Mouse (Mus musculus): ENCODE results near the gene Ap2s1. TPM values are rescaled to one million over a fixed set of nuclear protein-coding genes. Genes with fewer than 3 reads are reported as not detected.

Ap2s1 gene
- polyA plus RNA-seq, 2 experiments = 271 TPM

DNA sequence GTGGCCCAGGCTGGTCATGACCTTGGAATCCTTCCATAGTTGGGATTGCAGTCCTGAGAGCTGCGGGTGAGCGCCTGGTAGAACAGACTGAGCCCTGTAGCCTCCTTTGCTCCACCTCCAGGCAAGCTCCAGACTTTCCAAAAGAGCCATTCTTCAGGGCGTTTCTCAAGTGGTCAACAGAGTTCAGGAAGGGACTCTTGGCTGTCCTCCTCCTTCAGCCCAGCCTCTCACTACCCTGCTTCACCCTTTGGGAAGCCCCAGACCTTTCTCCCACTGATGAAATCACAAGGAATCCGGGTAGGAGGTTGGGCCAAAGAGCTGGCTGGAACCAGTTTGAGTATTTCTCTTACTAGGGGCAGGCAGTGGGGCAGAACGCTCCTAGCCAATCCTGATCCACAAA, 41.9 kb downstream of the Ap2s1 start:
- no peaks in the 10 kb centered on the region for H3K27me3 ChIP-seq (ENCODE audit: control insufficient read depth, insufficient read depth, low read length)
- ATAC-seq (ENCODE audit: low FRiP score, low read depth) = no peak
- H3K4me3 ChIP-seq (replicated peaks; ENCODE audit: low read length) = no peak overlapping the region
- TF ChIP-seq POLR2A (IDR thresholded peaks at IDR 0.05; ENCODE audit: borderline replicate concordance, extremely low read depth, insufficient read depth, insufficient read length) = no peak
- H3K27ac ChIP-seq (replicated peaks; ENCODE audit: low read depth, low read length) = no peak overlapping the region
- H3K9me3 ChIP-seq (ENCODE audit: control insufficient read depth, low read length) = no peaks in the 10 kb centered on the region
- no peak for DNase-seq (ENCODE audit: low spot score)
- H3K4me1 ChIP-seq (ENCODE audit: control insufficient read depth, insufficient read depth, low read length) = peaks cover 24% of the 10 kb centered on the region
- no peaks in the 10 kb centered on the region for H3K36me3 ChIP-seq (ENCODE audit: control insufficient read depth, insufficient read depth, low read length)
- H3K4me2 ChIP-seq (replicated peaks; ENCODE audit: low read depth, low read length, severe bottlenecking) = no peak overlapping the region
- H3K9ac ChIP-seq (ENCODE audit: low read depth, low read length, severe bottlenecking) = no peak overlapping the region
- WGBS = 74% methylated on average over 5 of the region's 5 CpGs

- ATAC-seq (ENCODE audit: low FRiP score, low read depth) (peak; percentile 86), DNase-seq (ENCODE audit: low spot score) (peak; percentile 90)
- Histone ChIP-seq H3K4me1 (ENCODE audit: control insufficient read depth, insufficient read depth, low read length) (peaks cover 24% of the 10 kb centered on the region), H3K4me2 (replicated peaks; ENCODE audit: low read depth, low read length, severe bottlenecking) (peak within 1 kb of the TSS; percentile 98), H3K9ac (ENCODE audit: low read depth, low read length, severe bottlenecking) (peak within 1 kb of the TSS; percentile 67), H3K27ac (replicated peaks; ENCODE audit: low read depth, low read length) (no peak within 1 kb of the TSS), H3K4me3 (replicated peaks; ENCODE audit: low read length) (peak within 1 kb of the TSS; percentile 63), H3K27me3 (ENCODE audit: control insufficient read depth, insufficient read depth, low read length) (no peaks in the 10 kb centered on the region), H3K36me3 (ENCODE audit: control insufficient read depth, insufficient read depth, low read length) (no peaks in the 10 kb centered on the region), H3K9me3 (ENCODE audit: control insufficient read depth, low read length) (no peaks in the 10 kb centered on the region)
- WGBS = 3% methylated on average over 34 of the region's 34 CpGs
- peak; percentile 66; the same call in 1 of the 2 replicates for TF ChIP-seq POLR2A (IDR thresholded peaks at IDR 0.05; ENCODE audit: borderline replicate concordance, extremely low read depth, insufficient read depth, insufficient read length)
These were observed 42.8 kb downstream of the Ap2s1 start, which contains the start of gene Slc1a5 for GRCm38 (mm10) chr7:16780825-16781554. Gene Slc1a5, plus strand, starts transcription at chr7:16781340.

GRCm38 (mm10) chr7:16781555-16781815, 43.3 kb downstream of the Ap2s1 start:
- no peaks in the 10 kb centered on the region for H3K9me3 ChIP-seq (ENCODE audit: control insufficient read depth, low read length)
- TF ChIP-seq POLR2A (IDR thresholded peaks at IDR 0.05; ENCODE audit: borderline replicate concordance, extremely low read depth, insufficient read depth, insufficient read length) = no peak
- no peak; the same call in 1 of the 2 replicates for ATAC-seq (ENCODE audit: low FRiP score, low read depth)
- peak overlapping the region; percentile 98 for H3K4me2 ChIP-seq (replicated peaks; ENCODE audit: low read depth, low read length, severe bottlenecking)
- WGBS = 0% methylated on average over 10 of the region's 10 CpGs
- no peak overlapping the region for H3K27ac ChIP-seq (replicated peaks; ENCODE audit: low read depth, low read length)
- H3K36me3 ChIP-seq (ENCODE audit: control insufficient read depth, insufficient read depth, low read length) = no peaks in the 10 kb centered on the region
- H3K4me3 ChIP-seq (replicated peaks; ENCODE audit: low read length) = peak overlapping the region; percentile 63
- no peaks in the 10 kb centered on the region for H3K27me3 ChIP-seq (ENCODE audit: control insufficient read depth, insufficient read depth, low read length)
- H3K4me1 ChIP-seq (ENCODE audit: control insufficient read depth, insufficient read depth, low read length) = peaks cover 24% of the 10 kb centered on the region
- peak overlapping the region; percentile 67 for H3K9ac ChIP-seq (ENCODE audit: low read depth, low read length, severe bottlenecking)
- DNase-seq (ENCODE audit: low spot score) = no peak

GRCm38 (mm10) chr7:16781816-16782554, 43.8 kb downstream of the Ap2s1 start:
- Histone ChIP-seq H3K4me3 (replicated peaks; ENCODE audit: low read length) (peak overlapping the region; percentile 63), H3K4me2 (replicated peaks; ENCODE audit: low read depth, low read length, severe bottlenecking) (peak overlapping the region; percentile 98), H3K4me1 (ENCODE audit: control insufficient read depth, insufficient read depth, low read length) (peaks cover 24% of the 10 kb centered on the region), H3K9ac (ENCODE audit: low read depth, low read length, severe bottlenecking) (peak overlapping the region; percentile 67), H3K27me3 (ENCODE audit: control insufficient read depth, insufficient read depth, low read length) (no peaks in the 10 kb centered on the region), H3K36me3 (ENCODE audit: control insufficient read depth, insufficient read depth, low read length) (no peaks in the 10 kb centered on the region), H3K9me3 (ENCODE audit: control insufficient read depth, low read length) (no peaks in the 10 kb centered on the region), H3K27ac (replicated peaks; ENCODE audit: low read depth, low read length) (no peak overlapping the region)
- ATAC-seq (ENCODE audit: low FRiP score, low read depth) (no peak), DNase-seq (ENCODE audit: low spot score) (no peak)
- WGBS = under 1% methylated on average over 44 of the region's 60 CpGs
- TF ChIP-seq POLR2A (IDR thresholded peaks at IDR 0.05; ENCODE audit: borderline replicate concordance, extremely low read depth, insufficient read depth, insufficient read length) = no peak

GRCm38 (mm10) chr7:16782555-16783125, 44.4 kb downstream of the Ap2s1 start:
- DNase-seq (ENCODE audit: low spot score) (no peak), ATAC-seq (ENCODE audit: low FRiP score, low read depth) (no peak)
- Histone ChIP-seq H3K9ac (ENCODE audit: low read depth, low read length, severe bottlenecking) (peak overlapping the region; percentile 67), H3K9me3 (ENCODE audit: control insufficient read depth, low read length) (no peaks in the 10 kb centered on the region), H3K27me3 (ENCODE audit: control insufficient read depth, insufficient read depth, low read length) (no peaks in the 10 kb centered on the region), H3K27ac (replicated peaks; ENCODE audit: low read depth, low read length) (no peak overlapping the region), H3K4me3 (replicated peaks; ENCODE audit: low read length) (peak overlapping the region; percentile 63), H3K36me3 (ENCODE audit: control insufficient read depth, insufficient read depth, low read length) (no peaks in the 10 kb centered on the region), H3K4me1 (ENCODE audit: control insufficient read depth, insufficient read depth, low read length) (peaks cover 24% of the 10 kb centered on the region), H3K4me2 (replicated peaks; ENCODE audit: low read depth, low read length, severe bottlenecking) (peak overlapping the region; percentile 98)
- TF ChIP-seq POLR2A (IDR thresholded peaks at IDR 0.05; ENCODE audit: borderline replicate concordance, extremely low read depth, insufficient read depth, insufficient read length) = no peak
- 6% methylated on average over 11 of the region's 11 CpGs for WGBS

All from limb, embryonic 14.5 days (tissue).